ENCODE assay signal across 29 mouse cellular contexts in genomic region chr12:44957474-44957873, GRCm38 (mm10).
"Had no signal": no experiment of that assay in that cellular context is flagged by ENCODE, and none has a peak within 500 bp of the region (broad histone marks: within the 10 kb centered on the region; RNA-seq: fewer than 3 reads in every experiment).

No protein-coding gene starts in this region.

- DNase-seq: left cerebral cortex, postnatal 4 days; liver; liver, embryonic 13.5 days; liver, postnatal 0 days; lung, adult 2 months; lung, embryonic 14.5 days; lung, postnatal 10 days; lung, postnatal 14 days; lung, postnatal 36 days; lung, postnatal 4 days; midbrain, embryonic 14.5 days had no signal

- H3K4me3 ChIP-seq: left cerebral cortex, adult 2 months; limb, embryonic 10.5 days; limb, embryonic 12.5 days; limb, embryonic 13.5 days; limb, embryonic 15.5 days; liver, embryonic 12.5 days; liver, embryonic 13.5 days; liver, embryonic 15.5 days; lung, embryonic 15.5 days; megakaryocyte, embryonic 14.5 days; midbrain, embryonic 10.5 days; midbrain, embryonic 12.5 days; midbrain, embryonic 13.5 days; midbrain, embryonic 15.5 days; myocyte; neural tube, embryonic 12.5 days had no signal

- H3K27ac ChIP-seq: left cerebral cortex, adult 2 months; limb, embryonic 10.5 days; limb, embryonic 12.5 days; limb, embryonic 13.5 days; limb, embryonic 15.5 days; liver, embryonic 12.5 days; liver, embryonic 13.5 days; liver, embryonic 14.5 days; liver, embryonic 15.5 days; lung, embryonic 15.5 days; macrophage; midbrain, embryonic 10.5 days; midbrain, embryonic 12.5 days; midbrain, embryonic 13.5 days; midbrain, embryonic 15.5 days; neural tube, embryonic 12.5 days had no signal

- H3K27me3 ChIP-seq: limb, embryonic 12.5 days; limb, embryonic 13.5 days; limb, embryonic 15.5 days; liver, embryonic 12.5 days; liver, embryonic 13.5 days; liver, embryonic 15.5 days; lung, embryonic 15.5 days; megakaryocyte, embryonic 14.5 days; midbrain, embryonic 12.5 days; midbrain, embryonic 13.5 days; midbrain, embryonic 15.5 days; neural tube, embryonic 12.5 days had no signal

- H3K4me2 ChIP-seq: limb, embryonic 12.5 days; limb, embryonic 13.5 days; limb, embryonic 15.5 days; liver, embryonic 11.5 days; liver, embryonic 12.5 days; liver, embryonic 13.5 days; liver, embryonic 15.5 days; lung, embryonic 14.5 days; lung, embryonic 15.5 days; midbrain, embryonic 12.5 days; midbrain, embryonic 13.5 days; midbrain, embryonic 15.5 days; neural tube, embryonic 12.5 days had no signal

- H3K4me1 ChIP-seq: limb, embryonic 10.5 days; limb, embryonic 12.5 days; limb, embryonic 13.5 days; limb, embryonic 15.5 days; liver, embryonic 12.5 days; liver, embryonic 13.5 days; liver, embryonic 15.5 days; lung, embryonic 15.5 days; megakaryocyte, embryonic 14.5 days; midbrain, embryonic 10.5 days; midbrain, embryonic 12.5 days; midbrain, embryonic 13.5 days; midbrain, embryonic 15.5 days; neural tube, embryonic 12.5 days had no signal

- ATAC-seq: liver, embryonic 12.5 days; liver, postnatal 0 days; midbrain, embryonic 13.5 days; midbrain, embryonic 15.5 days had no signal

- H3K36me3 ChIP-seq: limb, embryonic 10.5 days; limb, embryonic 12.5 days; limb, embryonic 13.5 days; limb, embryonic 15.5 days; liver, embryonic 12.5 days; liver, embryonic 13.5 days; liver, embryonic 15.5 days; lung, embryonic 15.5 days; midbrain, embryonic 10.5 days; midbrain, embryonic 12.5 days; midbrain, embryonic 13.5 days; midbrain, embryonic 15.5 days; neural tube, embryonic 12.5 days had no signal

- H3K9ac ChIP-seq: limb, embryonic 12.5 days; limb, embryonic 13.5 days; limb, embryonic 15.5 days; liver, embryonic 12.5 days; liver, embryonic 13.5 days; liver, embryonic 14.5 days; liver, embryonic 15.5 days; liver, postnatal 0 days; lung, embryonic 14.5 days; lung, embryonic 15.5 days; midbrain, embryonic 12.5 days; midbrain, embryonic 13.5 days; midbrain, embryonic 15.5 days; neural tube, embryonic 12.5 days had no signal

- H3K9me3 ChIP-seq: limb, embryonic 10.5 days; limb, embryonic 12.5 days; limb, embryonic 13.5 days; limb, embryonic 15.5 days; liver, embryonic 12.5 days; liver, embryonic 13.5 days; liver, embryonic 15.5 days; lung, embryonic 15.5 days; megakaryocyte, embryonic 14.5 days; midbrain, embryonic 10.5 days; midbrain, embryonic 12.5 days; midbrain, embryonic 13.5 days; midbrain, embryonic 15.5 days; neural tube, embryonic 12.5 days had no signal
